Mouse (Mus musculus) liver, embryonic 13.5 days (tissue): ENCODE data around the gene Palld. TPM values are rescaled to one million over a fixed set of nuclear protein-coding genes. Genes with fewer than 3 reads are reported as not detected.

Experiments used
- ATAC-seq: fragments of 200-750 bp; cut with Nextera tagmentation; 2 replicates; pipeline ENCODE4 v1.8.0; 2017; ENCODE audit warnings: low read depth, mild to moderate bottlenecking, moderate number of reproducible peaks, moderate library complexity
- DNase-seq: peaks from one replicate; pipeline ENCODE4 v3.0.0; 2022
- H3K27ac ChIP-seq: fragments of 300-500 bp; sonication (generic); 2 replicates; pipeline ENCODE4 v1.5.1; 2015; ENCODE audit warnings: moderate library complexity, mild to moderate bottlenecking, inconsistent platforms
- H3K27me3 ChIP-seq: fragments of 300-500 bp; sonication (generic); 2 replicates; pipeline ENCODE4 v1.6.1; 2015; ENCODE audit warnings: mild to moderate bottlenecking, inconsistent platforms
- H3K36me3 ChIP-seq: fragments of 300-500 bp; sonication (generic); 2 replicates; pipeline ENCODE4 v1.6.1; 2015; ENCODE audit warnings: mild to moderate bottlenecking, inconsistent platforms
- H3K4me1 ChIP-seq: fragments of 300-500 bp; sonication (generic); replicated peaks from 2 replicates; pipeline ENCODE4 v1.6.1; 2015; ENCODE audit warnings: inconsistent platforms
- H3K4me2 ChIP-seq: fragments of 300-500 bp; sonication (generic); 2 replicates; pipeline ENCODE4 v1.6.1; 2015; ENCODE audit warnings: inconsistent platforms, mild to moderate bottlenecking, moderate library complexity
- H3K4me3 ChIP-seq: fragments of 300-500 bp; sonication (generic); replicated peaks from 2 replicates; pipeline ENCODE4 v1.5.1; 2015; ENCODE audit warnings: mild to moderate bottlenecking, inconsistent platforms
- H3K9ac ChIP-seq: fragments of 300-500 bp; sonication (generic); 2 replicates; pipeline ENCODE4 v1.6.1; 2015; ENCODE audit warnings: mild to moderate bottlenecking, inconsistent platforms
- H3K9me3 ChIP-seq: fragments of 300-500 bp; sonication (generic); replicated peaks from 2 replicates; pipeline ENCODE4 v1.6.1; 2016; ENCODE audit warnings: inconsistent platforms
- WGBS: fragments of 180-500 bp; shearing (Covaris S2); methylation state at CpG from one replicate; pipeline ENCODE4 v1.1.7; 2015; ENCODE audit not compliant: insufficient replicate concordance; 5-methylcytosine and 5-hydroxymethylcytosine counted together
- polyA plus RNA-seq: library from polyadenylated mRNA; unstranded; fragments of >200 nt; fragmentation: Nextera tagmentation; extraction: Ambion mirVana; gene quantifications from 2 replicates; pipeline ENCODE4 v1.2.1, GENCODE M21; 2015

Palld gene
- polyA plus RNA-seq, 1 experiment from 2014 or later, result 5.6 TPM

DNA sequence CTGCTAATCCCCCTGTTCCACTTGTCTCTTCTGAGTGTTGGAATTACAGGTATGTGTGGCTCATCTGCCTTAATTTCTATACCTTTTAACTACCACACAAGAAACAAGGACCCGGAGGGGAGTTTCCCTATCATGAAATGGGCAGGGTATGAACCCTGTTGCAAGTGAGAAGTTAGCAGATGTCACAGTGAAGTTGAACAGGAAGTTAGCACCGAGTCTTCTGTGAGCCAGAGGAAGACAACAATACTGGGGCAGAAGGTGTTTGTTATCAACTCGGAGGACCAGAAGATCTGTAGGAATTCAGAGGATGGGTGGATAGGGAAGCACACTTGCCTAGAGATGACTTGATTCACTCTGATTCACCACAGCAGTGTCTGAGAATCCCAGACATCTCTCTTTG lies 259.3 kb downstream of the Palld start:
- WGBS, result 19% methylated on average over 3 of the region's 3 CpGs

DNA sequence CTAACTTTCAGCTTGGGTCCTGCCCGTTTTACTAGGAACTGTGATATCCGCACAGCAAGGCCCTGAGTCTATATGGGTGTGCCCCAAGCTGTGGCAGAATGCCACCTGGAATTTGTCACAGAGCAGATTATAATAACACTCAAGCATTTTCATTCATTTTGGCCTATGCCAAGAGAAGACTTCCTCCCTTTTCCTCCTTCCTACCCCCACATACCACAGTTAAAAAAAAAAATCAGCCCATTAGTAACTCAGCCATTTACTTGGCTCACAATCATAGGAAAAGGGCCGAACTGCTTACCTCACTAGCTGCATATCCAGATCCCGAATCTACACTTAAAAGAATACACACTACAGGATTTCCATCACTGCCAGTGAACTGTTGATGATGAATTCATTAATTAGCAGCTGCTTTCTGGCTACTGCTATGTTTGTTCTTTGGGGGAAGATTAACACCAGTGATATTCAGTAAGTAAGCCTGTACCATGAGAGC lies 260.1 kb downstream of the Palld start:
- 47% methylated on average over 4 of the region's 4 CpGs for whole genome bisulfite sequencing
- H3K27me3 ChIP-seq, result no peaks in the 10 kb centered on the region
- no peak overlapping the region for H3K4me3 ChIP-seq
- no peaks in the 10 kb centered on the region for H3K36me3 ChIP-seq
- H3K9ac ChIP-seq, result no peak overlapping the region
- no peak for DNase-seq
- H3K9me3 ChIP-seq, result no peaks in the 10 kb centered on the region
- no peaks in the 10 kb centered on the region for H3K4me1 ChIP-seq
- ATAC-seq, result no peak
- no peak overlapping the region for H3K27ac ChIP-seq
- H3K4me2 ChIP-seq, result no peak overlapping the region

More for the DNA sequence above, 259.3 kb downstream of the Palld start:
- Histone ChIP-seq H3K27me3 (no peaks in the 10 kb centered on the region), H3K4me1 (no peaks in the 10 kb centered on the region), H3K4me2 (no peak overlapping the region), H3K9ac (no peak overlapping the region), H3K9me3 (no peaks in the 10 kb centered on the region), H3K36me3 (no peaks in the 10 kb centered on the region), H3K4me3 (no peak overlapping the region), H3K27ac (no peak overlapping the region)
- ATAC-seq (no peak), DNase-seq (no peak)

DNA sequence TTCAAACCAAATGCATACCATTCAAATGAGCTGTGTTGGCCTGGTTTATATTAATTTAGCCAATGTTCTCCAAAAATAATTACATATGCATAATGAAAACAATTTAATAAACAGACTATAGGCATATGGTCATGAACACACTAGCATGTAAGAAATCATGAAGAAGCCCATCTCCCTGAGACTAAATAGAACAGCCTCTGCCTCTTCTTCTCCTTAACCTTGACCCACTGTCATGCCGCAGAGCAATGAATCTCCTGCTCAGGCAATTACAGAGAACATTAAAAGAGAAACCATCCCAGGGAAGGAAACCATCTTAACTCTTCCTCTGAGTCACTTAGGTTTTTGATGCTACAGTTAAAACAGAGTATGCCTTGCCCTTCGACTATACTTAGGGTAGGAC lies 262.9 kb downstream of the Palld start:
- WGBS, result 70% methylated on average over 2 of the region's 2 CpGs
- H3K27ac ChIP-seq, result no peak overlapping the region

GRCm38 (mm10) chr8:61639008-61639407 lies 263.5 kb downstream of the Palld start:
- no peaks in the 10 kb centered on the region for H3K36me3 ChIP-seq
- WGBS, result 51% methylated on average over 3 of the region's 3 CpGs
- H3K9ac ChIP-seq, result no peak overlapping the region
- DNase-seq (no peak), ATAC-seq (no peak)
- H3K4me3 ChIP-seq, result no peak overlapping the region
- no peaks in the 10 kb centered on the region for H3K27me3 ChIP-seq
- H3K4me1 ChIP-seq, result 0 out of 2 replicates have a peak, but pooled peaks cover 3% of the 10 kb centered on the region
- no peaks in the 10 kb centered on the region for H3K9me3 ChIP-seq
- no peak overlapping the region for H3K4me2 ChIP-seq
- no peak overlapping the region for H3K27ac ChIP-seq

More for the DNA sequence above, 262.9 kb downstream of the Palld start:
- DNase-seq (no peak), ATAC-seq (no peak)
- Histone ChIP-seq H3K27me3 (no peaks in the 10 kb centered on the region), H3K4me3 (no peak overlapping the region), H3K36me3 (no peaks in the 10 kb centered on the region), H3K9me3 (no peaks in the 10 kb centered on the region), H3K9ac (no peak overlapping the region), H3K4me2 (no peak overlapping the region), H3K4me1 (0 out of 2 replicates have a peak, but pooled peaks cover 2% of the 10 kb centered on the region)

DNA sequence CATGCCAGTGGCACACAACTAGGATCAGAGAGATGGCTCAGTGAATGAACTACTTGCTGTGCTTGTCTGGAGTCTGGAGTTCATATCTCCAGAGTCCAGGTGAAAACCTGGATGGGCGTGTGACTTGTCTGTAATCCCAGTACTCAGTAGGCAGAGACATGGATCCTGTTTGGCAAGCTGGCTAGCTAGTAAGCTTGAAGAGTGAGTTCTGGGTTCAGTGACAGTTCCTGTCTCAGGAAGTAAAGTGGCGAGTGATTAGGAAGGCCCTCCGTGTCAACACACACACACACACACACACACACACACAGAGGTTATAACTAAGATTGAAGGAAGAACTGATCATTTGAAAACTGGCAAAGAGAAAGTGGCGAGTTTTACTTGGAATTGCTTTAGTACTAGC lies 264.8 kb downstream of the Palld start:
- DNase-seq, result no peak
- H3K4me3 ChIP-seq, result no peak overlapping the region
- H3K36me3 ChIP-seq, result no peaks in the 10 kb centered on the region
- no peak for ATAC-seq
- H3K9ac ChIP-seq, result no peak overlapping the region
- WGBS, result 27% methylated on average over 4 of the region's 4 CpGs
- no peak overlapping the region for H3K27ac ChIP-seq
- H3K4me2 ChIP-seq, result no peak overlapping the region
- no peaks in the 10 kb centered on the region for H3K27me3 ChIP-seq
- 0 out of 2 replicates have a peak, but pooled peaks cover 3% of the 10 kb centered on the region for H3K4me1 ChIP-seq
- H3K9me3 ChIP-seq, result no peaks in the 10 kb centered on the region

GRCm38 (mm10) chr8:61634811-61635210 lies 267.7 kb downstream of the Palld start:
- H3K9me3 ChIP-seq, result no peaks in the 10 kb centered on the region
- ATAC-seq, result no peak
- no peak overlapping the region for H3K9ac ChIP-seq
- no peak overlapping the region for H3K27ac ChIP-seq
- H3K36me3 ChIP-seq, result no peaks in the 10 kb centered on the region
- no peak overlapping the region for H3K4me2 ChIP-seq
- WGBS, result 56% methylated on average over 1 of the region's 1 CpGs
- H3K4me1 ChIP-seq, result 0 out of 2 replicates have a peak, but pooled peaks cover 3% of the 10 kb centered on the region
- no peak for DNase-seq
- no peaks in the 10 kb centered on the region for H3K27me3 ChIP-seq
- no peak overlapping the region for H3K4me3 ChIP-seq

- H3K36me3 ChIP-seq, result no peaks in the 10 kb centered on the region
- H3K9ac ChIP-seq, result no peak overlapping the region
- 47% methylated on average over 2 of the region's 2 CpGs for WGBS
- H3K9me3 ChIP-seq, result no peaks in the 10 kb centered on the region
- ATAC-seq (no peak), DNase-seq (no peak)
- H3K4me3 ChIP-seq, result no peak overlapping the region
- no peak overlapping the region for H3K27ac ChIP-seq
- no peaks in the 10 kb centered on the region for H3K27me3 ChIP-seq
- 0 out of 2 replicates have a peak, but pooled peaks cover 3% of the 10 kb centered on the region for H3K4me1 ChIP-seq
- no peak overlapping the region for H3K4me2 ChIP-seq
These were observed 270.2 kb downstream of the Palld start for GRCm38 (mm10) chr8:61632331-61632730.

DNA sequence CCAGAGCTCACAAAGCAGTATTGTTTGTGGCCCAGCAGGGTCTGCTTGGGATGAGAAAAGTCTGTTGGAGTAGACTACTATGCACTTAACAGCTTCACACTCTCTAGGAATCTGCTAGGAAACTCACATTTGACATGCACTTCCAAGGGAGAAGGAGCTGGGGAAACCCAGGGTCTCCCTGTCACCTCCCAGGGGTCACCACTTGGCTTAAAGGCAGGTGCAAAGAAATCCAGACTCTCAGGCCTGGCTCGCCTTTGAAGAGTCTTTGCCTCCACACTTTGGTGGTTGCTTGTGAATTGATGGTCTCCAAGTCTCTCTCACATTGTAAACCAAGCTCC lies 272.9 kb downstream of the Palld start:
- no peak overlapping the region for H3K27ac ChIP-seq
- 0 out of 2 replicates have a peak, but pooled peaks cover 1% of the 10 kb centered on the region for H3K4me1 ChIP-seq
- no peak overlapping the region for H3K4me2 ChIP-seq
- ATAC-seq (no peak), DNase-seq (no peak)
- H3K9me3 ChIP-seq, result no peaks in the 10 kb centered on the region
- H3K4me3 ChIP-seq, result no peak overlapping the region
- no peaks in the 10 kb centered on the region for H3K36me3 ChIP-seq
- no peak overlapping the region for H3K9ac ChIP-seq
- 61% methylated on average over 1 of the region's 1 CpGs for WGBS
- no peaks in the 10 kb centered on the region for H3K27me3 ChIP-seq

GRCm38 (mm10) chr8:61628938-61629630 lies 273.4 kb downstream of the Palld start:
- no peaks in the 10 kb centered on the region for H3K4me1 ChIP-seq
- DNase-seq (no peak), ATAC-seq (no peak)
- no peak overlapping the region for H3K4me2 ChIP-seq
- H3K9ac ChIP-seq, result no peak overlapping the region
- no peaks in the 10 kb centered on the region for H3K36me3 ChIP-seq
- H3K27ac ChIP-seq, result no peak overlapping the region
- 55% methylated on average over 3 of the region's 3 CpGs for WGBS
- H3K27me3 ChIP-seq, result no peaks in the 10 kb centered on the region
- no peak overlapping the region for H3K4me3 ChIP-seq
- H3K9me3 ChIP-seq, result no peaks in the 10 kb centered on the region

GRCm38 (mm10) chr8:61626246-61626952 lies 276.1 kb downstream of the Palld start:
- no peak overlapping the region for H3K9ac ChIP-seq
- no peak overlapping the region for H3K4me2 ChIP-seq
- ATAC-seq, result no peak

GRCm38 (mm10) chr8:61625656-61626210 lies 276.8 kb downstream of the Palld start:
- ATAC-seq (no peak), DNase-seq (no peak)
- H3K9ac ChIP-seq, result no peak overlapping the region
- WGBS, result 66% methylated on average over 8 of the region's 8 CpGs
- no peaks in the 10 kb centered on the region for H3K27me3 ChIP-seq
- no peaks in the 10 kb centered on the region for H3K36me3 ChIP-seq
- no peaks in the 10 kb centered on the region for H3K9me3 ChIP-seq
- H3K27ac ChIP-seq, result no peak overlapping the region
- H3K4me3 ChIP-seq, result no peak overlapping the region
- no peak overlapping the region for H3K4me2 ChIP-seq
- H3K4me1 ChIP-seq, result no peaks in the 10 kb centered on the region

More at GRCm38 (mm10) chr8:61626246-61626952, 276.1 kb downstream of the Palld start:
- H3K9me3 ChIP-seq, result no peaks in the 10 kb centered on the region
- no peak overlapping the region for H3K4me3 ChIP-seq
- 74% methylated on average over 8 of the region's 8 CpGs for WGBS
- DNase-seq, result no peak
- no peaks in the 10 kb centered on the region for H3K4me1 ChIP-seq
- no peaks in the 10 kb centered on the region for H3K27me3 ChIP-seq
- H3K27ac ChIP-seq, result no peak overlapping the region
- no peaks in the 10 kb centered on the region for H3K36me3 ChIP-seq
